Mouse (Mus musculus) lung, postnatal 36 days (tissue): ENCODE data around the gene Cdc42bpa.

Experiments
- DNase-seq: peaks from one replicate; pipeline ENCODE4 v3.0.0; 2022; ENCODE audit warnings: mixed read lengths

The Cdc42bpa gene

GRCm38 (mm10) chr1:179959721-179960542 is at the start of gene Cdc42bpa:
Gene Cdc42bpa (plus strand): TSS chr1:179960472.
- DNase-seq, result peak; percentile 72

GRCm38 (mm10) chr1:179913471-179913870 is 46.8 kb upstream of the Cdc42bpa start:
- DNase-seq, result peak; percentile 88

- DNase-seq, result no peak
Observed at GRCm38 (mm10) chr1:179917036-179917435, 43.2 kb upstream of the Cdc42bpa start.

GRCm38 (mm10) chr1:179917481-179917880 is 42.8 kb upstream of the Cdc42bpa start:
- no peak for DNase-seq

GRCm38 (mm10) chr1:179919656-179920436 is 40.4 kb upstream of the Cdc42bpa start:
- peak; percentile 34 for DNase-seq

- peak; percentile 14 for DNase-seq
Observed at GRCm38 (mm10) chr1:179923661-179924405, 36.4 kb upstream of the Cdc42bpa start.

- no peak for DNase-seq
Observed at GRCm38 (mm10) chr1:179926240-179926639, 34.0 kb upstream of the Cdc42bpa start.

GRCm38 (mm10) chr1:179927102-179927501 is 33.2 kb upstream of the Cdc42bpa start:
- no peak for DNase-seq

- peak; percentile 36 for DNase-seq
Observed at GRCm38 (mm10) chr1:179928822-179929221, 31.4 kb upstream of the Cdc42bpa start.

- no peak for DNase-seq
Observed at GRCm38 (mm10) chr1:179931247-179931646, 29.0 kb upstream of the Cdc42bpa start.

- no peak for DNase-seq
Observed at GRCm38 (mm10) chr1:179934064-179934463, 26.2 kb upstream of the Cdc42bpa start.

GRCm38 (mm10) chr1:179940071-179940786 is 20.0 kb upstream of the Cdc42bpa start:
- no peak for DNase-seq

- no peak for DNase-seq
Observed at GRCm38 (mm10) chr1:179940787-179941352, 19.4 kb upstream of the Cdc42bpa start.

GRCm38 (mm10) chr1:179945017-179945416 is 15.3 kb upstream of the Cdc42bpa start:
- DNase-seq, result no peak

GRCm38 (mm10) chr1:179946616-179947015 is 13.7 kb upstream of the Cdc42bpa start:
- no peak for DNase-seq

- DNase-seq, result no peak
Observed at GRCm38 (mm10) chr1:179947653-179948052, 12.6 kb upstream of the Cdc42bpa start.

- no peak for DNase-seq
Observed at GRCm38 (mm10) chr1:179951597-179951996, 8.7 kb upstream of the Cdc42bpa start.

- no peak for DNase-seq
Observed at GRCm38 (mm10) chr1:179953251-179953650, 7.0 kb upstream of the Cdc42bpa start.

- no peak for DNase-seq
Observed at GRCm38 (mm10) chr1:179957431-179957830, 2.8 kb upstream of the Cdc42bpa start.

- DNase-seq, result peak; percentile 44
Observed at GRCm38 (mm10) chr1:179958871-179959720, 1.2 kb upstream of the Cdc42bpa start.

GRCm38 (mm10) chr1:179960543-179960876 is 238 bp downstream of the Cdc42bpa start:
- no peak for DNase-seq
